Mouse (Mus musculus) heart, adult 10 weeks (tissue): Measurements from ENCODE around the gene Ecd. TPM values are rescaled to one million over a fixed set of nuclear protein-coding genes. Genes with fewer than 3 reads are reported as not detected.

ENCODE experiments used
- polyA plus RNA-seq: library from polyadenylated mRNA; stranded (reverse); fragments of 350-450 nt; fragmentation: Illumina TruSeq; extraction: RNeasy Lipid Tissue Mini Kit (QIAGEN cat#74804); gene quantifications from one replicate; pipeline ENCODE4 v1.2.3, GENCODE M21; 2014; ENCODE audit warnings: low read depth, low replicate concordance

Gene Ecd
- polyA plus RNA-seq, result 23.3 TPM

DNA sequence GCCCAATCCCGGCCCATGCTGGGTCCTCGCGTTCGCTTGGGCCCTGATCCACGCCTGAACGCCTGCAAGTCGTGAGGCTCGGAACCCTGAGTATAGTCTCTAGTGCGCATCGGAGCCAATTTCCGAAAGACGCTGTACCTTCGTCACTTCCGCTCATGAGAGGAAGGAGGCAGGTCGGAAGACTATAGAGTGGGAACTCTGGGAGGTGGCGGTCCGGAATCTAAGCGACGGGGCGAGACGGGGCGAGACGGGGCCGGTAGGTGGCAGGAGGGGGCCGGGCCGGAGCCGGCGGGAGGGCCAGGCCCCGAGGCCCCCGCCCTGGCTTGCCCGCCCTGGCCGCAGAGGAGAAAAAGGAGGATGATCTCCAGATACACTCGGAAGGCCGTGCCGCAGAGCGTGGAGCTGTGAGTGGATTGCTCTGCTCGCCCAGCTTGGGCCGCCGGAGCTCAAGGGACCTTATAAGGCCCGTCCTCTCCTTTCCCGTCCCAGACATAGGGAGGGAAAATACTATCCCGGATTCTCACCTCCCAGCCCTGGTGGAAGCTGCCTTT is at the start of gene Ecd, which contains the start of gene Fam149b:
Gene Ecd, minus strand, starts transcription at position 131 of the 551 bp plus-strand sequence.
Gene Fam149b, plus strand, starts transcription at position 172 of the 551 bp plus-strand sequence.

DNA sequence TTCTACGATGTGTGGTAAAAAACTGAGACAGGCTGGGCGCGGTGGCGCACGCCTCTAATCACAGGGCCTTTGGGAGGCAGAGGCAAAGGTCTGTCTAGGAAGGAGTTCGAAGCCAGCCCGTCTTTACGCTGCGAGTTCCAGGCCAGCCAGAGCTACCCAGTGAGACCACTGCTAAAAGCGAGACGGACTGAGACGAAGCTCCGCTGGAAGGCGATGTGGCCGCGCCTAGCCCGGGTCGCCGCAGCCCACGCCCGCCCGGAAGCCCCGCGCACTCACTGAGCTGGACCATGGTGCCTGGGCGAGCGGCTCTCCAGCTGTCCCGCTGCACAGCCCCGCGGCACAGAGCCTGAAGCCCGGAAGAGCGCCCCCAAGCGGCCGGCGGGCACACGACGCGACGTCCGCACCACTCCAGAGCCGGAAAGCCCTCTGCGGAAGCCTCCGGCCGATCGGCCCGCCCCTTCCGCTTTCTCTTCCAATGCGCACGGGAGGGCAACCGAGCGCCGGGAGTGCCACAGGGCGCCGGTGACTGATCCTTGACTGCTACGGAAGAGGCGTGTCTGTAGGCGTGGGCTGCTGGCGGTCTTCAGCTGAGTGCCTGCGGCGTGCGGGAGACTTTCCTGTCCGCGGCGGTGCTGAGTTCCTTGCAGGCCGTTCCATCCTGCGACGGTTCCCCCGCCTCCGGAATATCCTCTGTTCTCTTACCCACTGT is 45.4 kb upstream of the Ecd start, which contains the start of gene Mrps16:
Gene Mrps16, minus strand, starts transcription at position 430 of the 709 bp plus-strand sequence.

DNA sequence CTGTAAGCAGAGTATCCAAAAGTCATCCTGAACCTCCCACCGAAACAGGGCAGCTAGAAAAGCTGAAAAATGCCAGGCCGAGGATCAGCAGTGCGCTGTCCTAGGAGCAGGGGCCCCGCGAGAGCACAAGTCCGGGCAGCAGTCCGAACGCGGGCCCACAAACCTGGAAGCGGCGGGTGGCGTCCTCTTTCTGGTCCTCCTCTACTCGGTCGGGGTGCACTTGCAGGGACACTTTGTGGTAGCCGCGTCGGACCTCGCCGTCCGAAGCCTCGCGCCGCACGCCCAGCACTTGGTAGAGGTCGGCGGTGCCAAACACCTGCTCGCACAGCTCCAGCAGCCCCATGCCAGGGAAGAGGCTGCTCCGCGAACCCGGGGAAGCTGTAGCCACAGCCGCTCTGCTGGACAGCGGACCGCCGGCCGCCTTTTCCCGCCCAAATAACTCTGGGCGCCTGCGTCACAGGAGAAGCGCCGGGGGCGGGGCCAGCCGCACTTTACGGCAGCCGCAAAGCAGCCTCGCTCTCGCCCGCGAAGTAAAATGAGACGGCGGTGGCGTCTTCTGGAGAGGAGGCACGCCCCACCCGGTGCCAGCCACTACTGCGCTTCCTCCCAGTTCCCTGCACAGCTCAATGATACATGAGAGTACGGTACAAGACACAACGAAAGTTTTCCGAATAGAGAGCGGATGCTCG is 40.7 kb upstream of the Ecd start, which contains the start of gene Dnajc9:
Gene Dnajc9, minus strand, starts transcription at position 470 of the 689 bp plus-strand sequence.

DNA sequence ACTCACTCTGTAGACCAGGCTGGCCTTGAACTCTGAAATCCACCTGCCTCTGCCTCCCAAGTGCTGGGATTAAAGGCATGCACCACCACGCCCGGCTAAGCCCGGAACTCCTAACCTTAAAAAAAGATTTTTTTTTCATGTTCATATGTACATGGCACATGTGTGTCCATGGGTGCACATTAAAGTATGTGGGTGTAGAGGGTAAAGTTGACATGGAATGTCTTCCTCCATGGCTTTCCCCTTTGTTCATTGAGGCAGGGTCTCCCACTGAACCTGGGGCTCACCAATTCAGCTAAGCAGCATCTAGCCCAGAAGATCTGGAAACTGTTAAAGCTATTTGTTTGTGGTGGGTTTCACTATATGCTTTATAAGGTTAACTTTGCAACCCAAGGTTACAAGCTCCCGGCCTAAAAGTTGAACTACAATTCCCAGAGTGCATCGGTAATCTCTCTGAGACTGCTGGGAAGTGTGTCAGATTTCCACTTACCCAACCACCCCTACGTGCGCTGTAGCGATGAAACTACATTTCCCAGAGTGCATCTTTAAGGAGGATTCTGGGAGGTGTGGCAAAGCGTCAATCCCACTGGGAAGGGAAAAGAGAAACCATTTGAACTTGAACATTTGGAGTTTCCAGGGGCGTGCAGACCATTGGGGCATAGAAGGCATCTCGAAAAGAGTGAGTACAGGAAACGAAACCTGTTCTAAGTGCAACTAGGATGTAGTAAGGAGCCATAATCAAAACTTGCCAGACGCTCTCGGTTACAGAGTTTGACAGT is 53.6 kb downstream of the Ecd start, which contains the start of gene Nudt13:
Gene Nudt13, plus strand, starts transcription at position 581 of the 776 bp plus-strand sequence.

Other genes starting within 250 kb of the Ecd start
- gene Saysd1, start 209.6 kb downstream of the Ecd start, polyA plus RNA-seq, result 4.4 TPM
- gene Kcnk5, start 166.3 kb downstream of the Ecd start, polyA plus RNA-seq, result 1.3 TPM
- gene Kcnk16, start 78.9 kb downstream of the Ecd start, polyA plus RNA-seq, result not detected
- 35.0 TPM for gene Nudt13, start 53.4 kb downstream of the Ecd start, polyA plus RNA-seq
- gene Fam149b, start within 50 bp of the Ecd start, polyA plus RNA-seq, result 41.0 TPM
- gene Dnajc9, start 40.8 kb upstream of the Ecd start, polyA plus RNA-seq, result 20.8 TPM
- gene Mrps16, start 45.5 kb upstream of the Ecd start, polyA plus RNA-seq, result 86.2 TPM
- not detected for gene Cfap70, start 104.1 kb upstream of the Ecd start, polyA plus RNA-seq
- 68.7 TPM for gene Anxa7, start 132.0 kb upstream of the Ecd start, polyA plus RNA-seq
- gene Mss51, start 148.8 kb upstream of the Ecd start, polyA plus RNA-seq, result 0.24 TPM
- gene Ppp3cb, start 198.5 kb upstream of the Ecd start, polyA plus RNA-seq, result 66.4 TPM